In genomic region chr4:108347111-108347510, GRCm38 (mm10) we compare ENCODE assay signal across 12 mouse cellular contexts. TPM values are rescaled to one million over a fixed set of nuclear protein-coding genes. Genes with fewer than 3 reads are reported as not detected.
DNase-seq lines count a peak whose midpoint lies in the region; ATAC-seq and TF ChIP-seq lines count a peak whose summit lies in the region.
"Had no signal": no experiment of that assay in that cellular context is flagged by ENCODE, and none has a peak within 500 bp of the region (broad histone marks: within the 10 kb centered on the region; RNA-seq: fewer than 3 reads in every experiment).

No protein-coding gene starts in this region.

- no peaks in the 10 kb centered on the region for H3K9me3 ChIP-seq in liver, embryonic 11.5 days (ENCODE audit: control insufficient read depth, low read length)
- H3K9me3 ChIP-seq in CH12.LX (replicated peaks; ENCODE audit: low read length), result no peaks in the 10 kb centered on the region
- H3K9me3 ChIP-seq in kidney, embryonic 14.5 days (ENCODE audit: control insufficient read depth, low read length), result no peaks in the 10 kb centered on the region
- H3K9me3 ChIP-seq: embryonic facial prominence, embryonic 13.5 days; megakaryocyte, embryonic 14.5 days had no signal

- peak overlapping the region; percentile 84 for H3K27ac ChIP-seq in liver, adult 2 months (replicated peaks; ENCODE audit: insufficient read depth, low read depth, low read length)
- H3K27ac ChIP-seq in liver, embryonic 11.5 days (ENCODE audit: low read depth, low read length), result no peak overlapping the region
- H3K27ac ChIP-seq in CH12.LX (ENCODE audit: insufficient read depth, low read depth), result no peak overlapping the region
- H3K27ac ChIP-seq in kidney, embryonic 14.5 days (ENCODE audit: low read depth, low read length), result no peak overlapping the region
- H3K27ac ChIP-seq: embryonic facial prominence, embryonic 13.5 days had no signal

- no peaks in the 10 kb centered on the region for H3K27me3 ChIP-seq in liver, adult 2 months (ENCODE audit: control insufficient read depth, insufficient read depth, low read length)
- no peaks in the 10 kb centered on the region for H3K27me3 ChIP-seq in liver, embryonic 11.5 days (replicated peaks; ENCODE audit: control insufficient read depth, insufficient read depth, low read length)
- H3K27me3 ChIP-seq in CH12.LX (replicated peaks), result no peaks in the 10 kb centered on the region
- H3K27me3 ChIP-seq in myocyte (ENCODE audit: control insufficient read depth, insufficient read depth, insufficient read length), result no peaks in the 10 kb centered on the region
- H3K27me3 ChIP-seq in kidney, embryonic 14.5 days (ENCODE audit: control insufficient read depth, insufficient read depth, low read length), result no peaks in the 10 kb centered on the region
- H3K27me3 ChIP-seq: embryonic facial prominence, embryonic 13.5 days; megakaryocyte, embryonic 14.5 days had no signal

- TF ChIP-seq RAD21 in CH12.LX (IDR thresholded peaks at IDR 0.05; ENCODE audit: low read depth, low read length), result no peak

- no peak for ATAC-seq in liver, embryonic 11.5 days (replicated peaks; ENCODE audit: low FRiP score)
- ATAC-seq in inflammation-experienced regulatory T-cells, adult 6 months, result peak; percentile 13
- ATAC-seq in kidney, embryonic 14.5 days (ENCODE audit: low FRiP score, low TSS enrichment), result no peak

- no peak for TF ChIP-seq EP300 in CH12.LX (IDR thresholded peaks at IDR 0.05; ENCODE audit: low read length)

- no peak overlapping the region for H3ac ChIP-seq in myocyte (ENCODE audit: control insufficient read depth, insufficient read length)

- intact Hi-C loops in left cerebral cortex, postnatal 4 days (cut with DNase I), result loop anchor here (10.0 kb wide), 1 partner anchor 138 kb away; no protein-coding TSS in a partner anchor

- H3K4me1 ChIP-seq in liver, adult 2 months (ENCODE audit: control insufficient read depth, insufficient read depth, low read length), result peaks cover 27% of the 10 kb centered on the region
- H3K4me1 ChIP-seq in liver, embryonic 11.5 days (replicated peaks; ENCODE audit: control insufficient read depth, insufficient read depth, low read length), result peaks cover 34% of the 10 kb centered on the region
- H3K4me1 ChIP-seq in CH12.LX (ENCODE audit: control insufficient read depth in 1 of 2, insufficient read depth in 2 of 2), result peaks cover 8 to 46% of the 10 kb centered on the region in 2 experiments
- H3K4me1 ChIP-seq in kidney, embryonic 14.5 days (ENCODE audit: control insufficient read depth, insufficient read depth, low read length), result peaks cover 59% of the 10 kb centered on the region

- H3K4me2 ChIP-seq in liver, embryonic 11.5 days, result no peak overlapping the region
- H3K4me2 ChIP-seq in CH12.LX (ENCODE audit: insufficient read depth, low read depth, poor library complexity, severe bottlenecking), result peak overlapping the region; percentile 45; the same call in 1 of the 2 replicates
- H3K4me2 ChIP-seq in myocyte (ENCODE audit: low read depth), result peak overlapping the region; percentile 38
- H3K4me2 ChIP-seq in kidney, embryonic 14.5 days (replicated peaks; ENCODE audit: low read depth, low read length), result no peak overlapping the region
- H3K4me2 ChIP-seq: embryonic facial prominence, embryonic 13.5 days had no signal

- WGBS in liver, adult 2 months, result 18% methylated on average over 5 of the region's 5 CpGs
- WGBS in liver, embryonic 11.5 days, result 75% methylated on average over 5 of the region's 5 CpGs
- WGBS in kidney, embryonic 14.5 days, result 68% methylated on average over 5 of the region's 5 CpGs

- dilution Hi-C loops in CH12.LX (cut with MboI; ENCODE audit: extremely low pct_ligation_motif_present, extremely low pct_unique_long_range_greater_than_20kb, low sequenced_read_pairs), result no loop called here

- no peak overlapping the region for H3K9ac ChIP-seq in liver, adult 2 months (ENCODE audit: low read depth, low read length)
- H3K9ac ChIP-seq in liver, embryonic 11.5 days (ENCODE audit: low read depth, low read length), result no peak overlapping the region
- H3K9ac ChIP-seq in CH12.LX (ENCODE audit: insufficient read depth, low read depth), result no peak overlapping the region
- H3K9ac ChIP-seq in kidney, embryonic 14.5 days (ENCODE audit: low read depth, low read length), result no peak overlapping the region
- H3K9ac ChIP-seq: embryonic facial prominence, embryonic 13.5 days had no signal

- in situ Hi-C loops in CH12.LX (cut with MboI; ENCODE audit: low pct_ligation_motif_present, low pct_unique_long_range_greater_than_20kb, low sequenced_read_pairs), result loop anchor here (25.0 kb wide), 1 partner anchor 215 kb away; no protein-coding TSS in a partner anchor

- no peaks in the 10 kb centered on the region for H3K79me2 ChIP-seq in liver, adult 2 months (ENCODE audit: control insufficient read depth, insufficient read depth, low read length)
- H3K79me2 ChIP-seq in CH12.LX (replicated peaks; ENCODE audit: control insufficient read depth, extremely low read depth, insufficient read depth, poor library complexity, severe bottlenecking) (no peaks in the 10 kb centered on the region), myocyte (ENCODE audit: control insufficient read depth, insufficient read depth) (no peaks in the 10 kb centered on the region)

- no peak for TF ChIP-seq CTCF in liver, adult 2 months (IDR thresholded peaks at IDR 0.05; ENCODE audit: low read depth, low read length)
- no peak for TF ChIP-seq CTCF in CH12.LX (conservative IDR thresholded peaks at IDR 0.05 in 1 of 2, IDR thresholded peaks at IDR 0.05 in 1 of 2; ENCODE audit: low read depth in 2 of 2, low read length in 2 of 2)

- H3K36me3 ChIP-seq in liver, adult 2 months (ENCODE audit: control insufficient read depth, insufficient read depth, low read length), result no peaks in the 10 kb centered on the region
- H3K36me3 ChIP-seq in liver, embryonic 11.5 days (ENCODE audit: control insufficient read depth, insufficient read depth, low read length), result no peaks in the 10 kb centered on the region
- peaks cover 0 to 2% of the 10 kb centered on the region in 2 experiments for H3K36me3 ChIP-seq in CH12.LX (replicated peaks in 1 of 2; ENCODE audit: control insufficient read depth in 1 of 2, insufficient read depth in 1 of 2, low read length in 1 of 2)
- no peaks in the 10 kb centered on the region for H3K36me3 ChIP-seq in myocyte (ENCODE audit: control insufficient read depth, insufficient read depth)
- no peaks in the 10 kb centered on the region for H3K36me3 ChIP-seq in kidney, embryonic 14.5 days (ENCODE audit: control insufficient read depth, insufficient read depth, low read length)
- H3K36me3 ChIP-seq: embryonic facial prominence, embryonic 13.5 days had no signal

- H3K4me3 ChIP-seq in liver, adult 2 months (ENCODE audit: insufficient read depth, low read depth, low read length), result no peak overlapping the region
- no peak overlapping the region for H3K4me3 ChIP-seq in liver, embryonic 11.5 days (ENCODE audit: low read depth, low read length)
- H3K4me3 ChIP-seq in CH12.LX (replicated peaks in 1 of 3; ENCODE audit: low read depth in 2 of 3, low read length in 2 of 3, poor library complexity in 1 of 3), result no peak overlapping the region
- H3K4me3 ChIP-seq in myocyte, result no peak overlapping the region
- H3K4me3 ChIP-seq in kidney, embryonic 14.5 days (ENCODE audit: low read length), result no peak overlapping the region
- H3K4me3 ChIP-seq: embryonic facial prominence, embryonic 13.5 days; megakaryocyte, embryonic 14.5 days had no signal

- DNase-seq in liver, adult 2 months (ENCODE audit: extremely low read depth, low read depth, low spot score), result peak; percentile 92
- no peak for DNase-seq in liver, embryonic 11.5 days (ENCODE audit: low spot score)
- peak; percentile 54 for DNase-seq in CH12.LX (ENCODE audit: extremely low read depth)
- DNase-seq in left cerebral cortex, postnatal 4 days, result no peak
- no peak for DNase-seq in testis, postnatal 10 days (ENCODE audit: low spot score)
- DNase-seq: heart, postnatal 36 days had no signal

- no peak for TF ChIP-seq POLR2A in liver, adult 2 months (IDR thresholded peaks at IDR 0.05; ENCODE audit: extremely low read depth, insufficient read depth, low read length)
- TF ChIP-seq POLR2A in CH12.LX (IDR thresholded peaks at IDR 0.05; ENCODE audit: low read depth, low read length) (no peak), myocyte (IDR thresholded peaks at IDR 0.05; ENCODE audit: insufficient read length, low read depth) (no peak)

RNA-seq across cellular contexts. Expression of gene Coa7, which starts 19.2 kb away (rescaled TPM):
- 11.7 and 16.3 TPM in 2 replicates for total RNA-seq in liver, adult 2 months (2014; rRNA removed)
- polyA plus RNA-seq in liver, adult 2 months (2012; rRNA removed), result 19.3 and 21.9 TPM in 2 replicates
- 43.1 and 44.2 TPM in 2 replicates for polyA plus RNA-seq in liver, embryonic 11.5 days (2014; fragmentation: Nextera tagmentation; extraction: Ambion mirVana)
- total RNA-seq in CH12.LX (2012; rRNA removed) (24.2 and 27.0 TPM in 2 replicates), CH12.LX (2014; rRNA removed) (18.7 and 23.5 TPM in 2 replicates)
- polyA plus RNA-seq in CH12.LX (2012; ENCODE audit: insufficient read length, low read depth) (73.8 and 74.3 TPM in 2 replicates), myocyte (2012; fragmentation: generic; extraction: Trizol) (31.9 TPM)
- polyA plus RNA-seq in inflammation-experienced regulatory T-cells, adult 6 months (2017; shearing (Covaris generic)), result 10 to 100 TPM; 16.1 to 26.8 (median 22.9) TPM
- 58.1 and 67.7 TPM in 2 replicates for polyA plus RNA-seq in kidney, embryonic 14.5 days (2014; fragmentation: Nextera tagmentation; extraction: Ambion mirVana)
- 10 to 100 TPM; 31.2 to 40.7 TPM for total RNA-seq in left cerebral cortex, postnatal 4 days (2021)

RNA-seq across cellular contexts. Expression of gene Shisal2a, which starts 36.0 kb away (rescaled TPM):
- total RNA-seq in liver, adult 2 months (2014; rRNA removed), result not detected in 2 replicates
- not detected in 2 replicates for polyA plus RNA-seq in liver, adult 2 months (2012; rRNA removed)
- 1.0 and 1.9 TPM in 2 replicates for polyA plus RNA-seq in liver, embryonic 11.5 days (2014; fragmentation: Nextera tagmentation; extraction: Ambion mirVana)
- not detected in 2 replicates for total RNA-seq in CH12.LX (2012; rRNA removed)
- not detected in 2 replicates for total RNA-seq in CH12.LX (2014; rRNA removed)
- polyA plus RNA-seq in CH12.LX (2012; ENCODE audit: insufficient read length, low read depth), result not detected in 2 replicates
- not detected for polyA plus RNA-seq in inflammation-experienced regulatory T-cells, adult 6 months (2017; shearing (Covaris generic))
- polyA plus RNA-seq in myocyte (2012; fragmentation: generic; extraction: Trizol), result 0.40 TPM
- polyA plus RNA-seq in kidney, embryonic 14.5 days (2014; fragmentation: Nextera tagmentation; extraction: Ambion mirVana), result 0.92 and 0.96 TPM in 2 replicates
- total RNA-seq in left cerebral cortex, postnatal 4 days (2021), result not detected
- total RNA-seq: gastrocnemius, adult 18-20 months; heart, postnatal 36 days had no signal

RNA-seq across cellular contexts. Expression of gene Zyg11b, which starts 46.2 kb away (rescaled TPM):
- total RNA-seq in liver, adult 2 months (2014; rRNA removed), result 25.4 and 28.8 TPM in 2 replicates
- 5.8 and 6.4 TPM in 2 replicates for polyA plus RNA-seq in liver, adult 2 months (2012; rRNA removed)
- 8.8 and 9.1 TPM in 2 replicates for polyA plus RNA-seq in liver, embryonic 11.5 days (2014; fragmentation: Nextera tagmentation; extraction: Ambion mirVana)
- total RNA-seq in CH12.LX (2012; rRNA removed), result 9.0 and 9.3 TPM in 2 replicates
- 13.9 and 14.2 TPM in 2 replicates for total RNA-seq in CH12.LX (2014; rRNA removed)
- 10.9 and 11.8 TPM in 2 replicates for polyA plus RNA-seq in CH12.LX (2012; ENCODE audit: insufficient read length, low read depth)
- polyA plus RNA-seq in inflammation-experienced regulatory T-cells, adult 6 months (2017; shearing (Covaris generic)), result 10 to 100 TPM in 2 of 3 experiments, 1 to 10 TPM in 1; 7.5 to 14.1 (median 12.2) TPM
- 12.8 TPM for polyA plus RNA-seq in myocyte (2012; fragmentation: generic; extraction: Trizol)
- 9.4 and 17.2 TPM in 2 replicates for polyA plus RNA-seq in kidney, embryonic 14.5 days (2014; fragmentation: Nextera tagmentation; extraction: Ambion mirVana)
- 100 to 1,000 TPM; 150 to 152 TPM for total RNA-seq in left cerebral cortex, postnatal 4 days (2021)

RNA-seq across cellular contexts. Expression of gene Gpx7, which starts 59.6 kb away (rescaled TPM):
- total RNA-seq in liver, adult 2 months (2014; rRNA removed), result 3.5 and 3.7 TPM in 2 replicates
- polyA plus RNA-seq in liver, adult 2 months (2012; rRNA removed), result 2.0 and 3.2 TPM in 2 replicates
- polyA plus RNA-seq in liver, embryonic 11.5 days (2014; fragmentation: Nextera tagmentation; extraction: Ambion mirVana), result 21.5 and 21.8 TPM in 2 replicates
- total RNA-seq in CH12.LX (2012; rRNA removed) (not detected in 2 replicates), CH12.LX (2014; rRNA removed) (not detected in 2 replicates)
- polyA plus RNA-seq in CH12.LX (2012; ENCODE audit: insufficient read length, low read depth) (not detected in 2 replicates), myocyte (2012; fragmentation: generic; extraction: Trizol) (0.34 TPM)
- 1 to 10 TPM in 2 of 3 experiments, under 1 TPM in 1; 0.83 to 3.8 (median 2.5) TPM for polyA plus RNA-seq in inflammation-experienced regulatory T-cells, adult 6 months (2017; shearing (Covaris generic))
- polyA plus RNA-seq in kidney, embryonic 14.5 days (2014; fragmentation: Nextera tagmentation; extraction: Ambion mirVana), result 52.1 and 56.2 TPM in 2 replicates
- total RNA-seq in left cerebral cortex, postnatal 4 days (2021), result 10 to 100 TPM; 15.5 to 16.2 TPM

Comparison
In these comparisons a context has a peak if more than half of its experiments do, and no peak if none do; other contexts are left out.
1. DNase-seq: peak in liver, adult 2 months (single experiment) and CH12.LX (single experiment); none in liver, embryonic 11.5 days (single experiment), left cerebral cortex, postnatal 4 days (single experiment) and testis, postnatal 10 days (single experiment).
2. H3K4me2 ChIP-seq: peak in CH12.LX (single experiment) and myocyte (single experiment); none in liver, embryonic 11.5 days (single experiment) and kidney, embryonic 14.5 days (single experiment).